Mouse (Mus musculus) left cerebral cortex, postnatal 25 days (tissue): ENCODE data around the gene Tgtp2. TPM values are rescaled to one million over a fixed set of nuclear protein-coding genes. Genes with fewer than 3 reads are reported as not detected.
"Not testable (repeated sequence)": the region's sequence is repeated elsewhere in the genome, so short reads cannot be mapped to it uniquely, and the experiment has no call there.

Source experiments
- DNase-seq, 2 experiments: peaks; one replicate each; pipeline ENCODE4 v3.0.0; 2022; ENCODE audit warnings: low spot score in 2 of 2, mixed read lengths in 1 of 2
- intact Hi-C: fragments of 180-260 bp; cut with DNase I; formaldehyde crosslinking; loops from one replicate; pipeline ENCODE4 v1.15.1; 2025
- total RNA-seq, 2 experiments: library from RNA; stranded (reverse); gene quantifications; 2 replicates each; pipeline ENCODE4 v1.2.3; 2021

Tgtp2 gene
- under 1 TPM in 1 of 2 experiments, not detected in 1; 0.21 TPM for total RNA-seq

DNA sequence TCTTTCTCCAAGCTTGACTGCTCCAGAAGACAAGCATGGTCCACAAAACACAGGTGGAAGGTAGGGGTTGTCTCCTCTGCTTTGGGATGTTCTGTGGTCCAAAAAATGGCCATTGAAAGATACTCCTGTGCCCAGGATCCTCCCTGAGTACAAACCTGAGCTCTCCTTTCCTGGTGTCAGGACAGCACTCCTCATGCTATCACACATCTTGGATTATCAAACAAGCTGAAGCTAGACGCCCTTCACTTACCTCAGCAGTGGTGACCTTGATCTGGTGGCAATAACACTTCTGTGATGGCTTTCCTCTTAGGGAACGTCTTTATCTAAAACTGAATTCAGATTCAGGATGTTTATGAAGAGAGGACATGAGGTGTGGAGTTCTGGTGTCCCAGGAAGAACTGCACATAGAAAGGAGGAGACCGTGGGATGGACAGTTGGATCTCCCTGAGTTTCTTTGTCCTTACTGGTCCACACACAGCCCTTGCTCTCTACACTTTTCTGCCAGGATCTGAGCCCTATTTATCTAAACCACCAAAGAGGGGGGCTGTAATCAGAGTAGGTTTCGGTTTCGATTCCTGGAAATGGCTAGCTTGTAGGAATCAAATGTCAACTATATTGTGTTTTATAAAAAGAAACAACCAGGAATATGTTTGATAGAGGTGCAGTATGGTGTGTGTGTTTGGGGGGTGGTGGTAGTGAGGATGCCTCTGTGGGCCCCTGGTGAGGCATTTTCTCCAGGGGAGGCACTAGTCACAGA lies at the start of gene Tgtp2:
Gene Tgtp2, minus strand, starts transcription at position 494 of the 757 bp plus-strand sequence.
- DNase-seq, intact Hi-C loops: not testable (repeated sequence)

- intact Hi-C loops: no loop called here
- peak; percentile 23 to 59 for DNase-seq
Observed at GRCm38 (mm10) chr11:49112624-49113219, 48.7 kb upstream of the Tgtp2 start.

GRCm38 (mm10) chr11:49111000-49111399 lies 47.0 kb upstream of the Tgtp2 start:
- intact Hi-C loops: no loop called here

DNA sequence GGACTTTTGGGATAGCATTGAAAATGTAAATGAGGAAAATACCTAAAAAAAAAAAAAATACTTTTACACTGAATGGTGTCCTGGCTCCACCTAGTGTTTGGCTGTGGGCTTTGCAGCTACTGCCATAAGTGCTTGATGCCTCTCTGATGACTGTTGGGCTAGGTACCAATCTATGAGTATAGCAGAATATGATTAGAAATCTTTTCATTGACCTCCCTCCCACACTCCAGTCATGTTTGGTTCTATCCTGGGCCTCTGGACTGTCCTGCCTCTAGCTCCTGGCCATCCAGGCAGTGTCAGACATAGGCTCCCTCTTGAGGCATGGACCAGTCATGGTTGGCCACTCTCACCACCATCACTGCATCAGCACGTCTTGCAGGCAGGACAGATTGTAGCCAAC lies 44.8 kb upstream of the Tgtp2 start:
- intact Hi-C loops: loop anchor here (5.0 kb wide), 1 partner anchor 322 kb away; no protein-coding TSS in a partner anchor
- DNase-seq: peak in 1 of 2 experiments; percentile 44

More at GRCm38 (mm10) chr11:49111000-49111399, 47.0 kb upstream of the Tgtp2 start:
- peak in 1 of 2 experiments; percentile 35 for DNase-seq

GRCm38 (mm10) chr11:49107650-49108537 lies 43.9 kb upstream of the Tgtp2 start:
- intact Hi-C loops: loop anchor here (5.0 kb wide), 1 partner anchor 321 kb away; no protein-coding TSS in a partner anchor
- no peak for DNase-seq

DNA sequence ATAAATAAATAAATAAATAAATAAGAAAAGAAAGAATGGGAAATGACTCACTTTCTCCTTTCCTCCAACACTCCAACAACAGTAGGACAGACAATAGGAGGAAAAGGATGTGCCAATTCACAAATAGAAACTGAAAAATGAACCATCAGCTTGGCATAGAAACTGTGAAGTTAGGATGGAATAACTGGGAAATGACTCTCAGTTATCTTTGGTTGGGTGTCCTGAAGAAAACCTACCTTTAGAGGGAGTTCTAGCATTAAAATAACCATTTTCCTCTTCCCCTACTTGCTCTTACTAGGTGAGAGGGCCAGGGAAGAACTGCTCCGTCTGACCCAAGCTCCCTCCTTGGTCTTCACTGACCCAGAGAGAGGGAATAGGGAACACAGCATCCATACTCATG lies 41.7 kb upstream of the Tgtp2 start:
- intact Hi-C loops: loop anchor here (5.0 kb wide), 1 partner anchor 318 kb away; no protein-coding TSS in a partner anchor
- DNase-seq: no peak

- DNase-seq: peak; percentile 84 to 89
- intact Hi-C loops: loop anchor here (1.0 to 5.0 kb wide), 2 partner anchors 169 to 229 kb away; no protein-coding TSS in a partner anchor
Observed at GRCm38 (mm10) chr11:49103047-49103693, 39.2 kb upstream of the Tgtp2 start.

GRCm38 (mm10) chr11:49101500-49101899 lies 37.5 kb upstream of the Tgtp2 start:
- DNase-seq: no peak
- intact Hi-C loops: loop anchor here (5.0 kb wide), 1 partner anchor 171 kb away; no protein-coding TSS in a partner anchor

- no peak for DNase-seq
- intact Hi-C loops: loop anchor here (5.0 kb wide), 1 partner anchor 172 kb away; no protein-coding TSS in a partner anchor
Observed at GRCm38 (mm10) chr11:49100409-49100808, 36.4 kb upstream of the Tgtp2 start.

GRCm38 (mm10) chr11:49095367-49095766 lies 31.4 kb upstream of the Tgtp2 start:
- intact Hi-C loops: no loop called here

GRCm38 (mm10) chr11:49093861-49094660 lies 30.1 kb upstream of the Tgtp2 start:
- DNase-seq: no peak
- intact Hi-C loops: no loop called here

More at GRCm38 (mm10) chr11:49095367-49095766, 31.4 kb upstream of the Tgtp2 start:
- DNase-seq: no peak

- intact Hi-C loops: no loop called here
- no peak for DNase-seq
Observed at GRCm38 (mm10) chr11:49092786-49093185, 28.8 kb upstream of the Tgtp2 start.

DNA sequence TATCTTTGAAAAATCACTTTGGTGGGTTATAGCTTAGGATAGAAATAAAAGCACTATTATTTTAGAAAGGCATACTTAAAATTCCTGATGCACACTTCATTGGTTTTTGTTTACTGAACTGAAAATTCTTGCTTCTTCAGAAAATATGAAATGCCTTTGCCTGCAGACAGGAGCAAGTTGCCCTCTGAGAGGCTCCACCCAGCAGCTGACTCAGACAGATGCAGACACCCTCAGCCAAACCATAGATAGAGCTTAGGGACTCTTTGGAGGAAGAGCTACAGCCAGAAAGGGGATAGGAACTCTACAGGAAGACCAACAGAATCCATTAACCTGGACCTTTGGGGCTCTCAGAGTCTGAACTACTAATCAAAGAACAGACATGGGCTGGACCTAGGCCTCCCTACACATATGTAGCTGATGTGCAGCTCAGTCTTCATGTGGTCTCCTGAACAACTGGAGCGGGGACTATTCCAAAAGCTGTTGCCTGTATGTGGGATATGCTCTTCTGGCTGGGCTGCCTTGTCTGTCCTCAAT lies 28.1 kb upstream of the Tgtp2 start:
- no peak for DNase-seq
- intact Hi-C loops: no loop called here

- intact Hi-C loops: no loop called here
- no peak for DNase-seq
Observed at GRCm38 (mm10) chr11:49091171-49091570, 27.2 kb upstream of the Tgtp2 start.

- intact Hi-C loops: no loop called here
- DNase-seq: no peak
Observed at GRCm38 (mm10) chr11:49090551-49090950, 26.5 kb upstream of the Tgtp2 start.

GRCm38 (mm10) chr11:49089735-49090507 lies 25.9 kb upstream of the Tgtp2 start:
- intact Hi-C loops: no loop called here
- DNase-seq: no peak

DNA sequence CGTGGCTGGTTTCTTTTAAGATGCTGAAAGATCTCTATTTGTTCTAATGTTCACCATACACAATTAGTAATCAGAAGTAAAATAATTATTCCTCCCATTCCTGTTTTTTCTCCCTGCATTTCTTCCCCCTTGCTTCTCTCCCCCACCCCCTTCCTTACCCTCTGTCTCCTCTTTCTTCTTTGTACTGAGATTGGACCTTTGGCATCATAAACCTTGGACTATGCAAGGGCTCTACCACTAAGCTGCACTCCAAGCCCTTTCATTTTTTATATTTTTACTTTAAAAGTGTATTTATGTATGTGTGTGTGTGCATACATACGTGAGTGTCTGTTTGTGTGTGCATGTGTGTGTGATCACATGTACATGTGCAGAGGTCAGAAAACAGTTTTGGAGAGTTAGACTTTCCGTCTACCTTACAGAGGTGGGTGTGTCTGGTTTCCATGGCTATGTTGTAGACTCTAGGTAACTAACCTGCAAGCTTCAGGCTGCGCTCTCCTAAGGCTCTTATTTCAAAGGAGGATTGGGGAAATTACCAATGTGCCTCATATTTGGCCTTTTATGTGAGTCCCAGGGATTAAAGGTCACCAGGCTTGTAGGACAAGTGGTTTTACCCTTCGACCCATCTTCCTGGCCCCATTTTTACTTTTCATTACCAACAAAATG lies 25.1 kb upstream of the Tgtp2 start:
- intact Hi-C loops: no loop called here
- no peak for DNase-seq
